Mouse (Mus musculus) G1E (cell line): ENCODE results near the gene Cd2bp2.

Experiments
- CTCF ChIP-seq: IDR thresholded peaks from 2 replicates; pipeline ENCODE4 v1.5.1; 2012; ENCODE audit warnings: low read depth, low read length, inconsistent platforms, mixed read lengths
- GATA1 ChIP-seq: IDR thresholded peaks from 2 replicates; pipeline ENCODE4 v1.6.1; 2012; ENCODE audit warnings: borderline replicate concordance, low read length, inconsistent platforms, mixed read lengths
- GATA2 ChIP-seq: IDR thresholded peaks from 2 replicates; pipeline ENCODE4 v1.6.1; 2012; ENCODE audit warnings: low read depth, low read length, inconsistent platforms, borderline replicate concordance
- POLR2AphosphoS5 ChIP-seq: IDR thresholded peaks from 2 replicates; pipeline ENCODE4 v1.6.1; 2012; ENCODE audit warnings: low read depth, low read length, inconsistent platforms; ENCODE audit not compliant: insufficient replicate concordance

- no peak for TF ChIP-seq CTCF
- TF ChIP-seq GATA2: no peak
- TF ChIP-seq POLR2AphosphoS5: no peak
- no peak for TF ChIP-seq GATA1
Measured at GRCm38 (mm10) chr7:127233765-127234164, 37.9 kb upstream of the Cd2bp2 start.
